Mouse (Mus musculus) thymus, adult 2 months (tissue): ENCODE data around the gene Frmd4a.
"Not testable (repeated sequence)": the region's sequence is repeated elsewhere in the genome, so short reads cannot be mapped to it uniquely, and the experiment has no call there.

Source experiments
- CTCF ChIP-seq: fragments of 200-500 bp; IDR thresholded peaks from 2 replicates; pipeline ENCODE4 v1.5.1; 2012; ENCODE audit warnings: mild to moderate bottlenecking, control low read depth, low read length, moderate library complexity, borderline replicate concordance; ENCODE audit not compliant: control insufficient read depth, poor library complexity, insufficient read depth; ENCODE audit errors: extremely low read depth
- POLR2A ChIP-seq: fragments of 200-500 bp; IDR thresholded peaks from 2 replicates; pipeline ENCODE4 v1.6.1; 2012; ENCODE audit warnings: mild to moderate bottlenecking, low read length, control low read depth, moderate library complexity; ENCODE audit not compliant: control insufficient read depth, poor library complexity, insufficient read depth; ENCODE audit errors: extremely low read depth

DNA sequence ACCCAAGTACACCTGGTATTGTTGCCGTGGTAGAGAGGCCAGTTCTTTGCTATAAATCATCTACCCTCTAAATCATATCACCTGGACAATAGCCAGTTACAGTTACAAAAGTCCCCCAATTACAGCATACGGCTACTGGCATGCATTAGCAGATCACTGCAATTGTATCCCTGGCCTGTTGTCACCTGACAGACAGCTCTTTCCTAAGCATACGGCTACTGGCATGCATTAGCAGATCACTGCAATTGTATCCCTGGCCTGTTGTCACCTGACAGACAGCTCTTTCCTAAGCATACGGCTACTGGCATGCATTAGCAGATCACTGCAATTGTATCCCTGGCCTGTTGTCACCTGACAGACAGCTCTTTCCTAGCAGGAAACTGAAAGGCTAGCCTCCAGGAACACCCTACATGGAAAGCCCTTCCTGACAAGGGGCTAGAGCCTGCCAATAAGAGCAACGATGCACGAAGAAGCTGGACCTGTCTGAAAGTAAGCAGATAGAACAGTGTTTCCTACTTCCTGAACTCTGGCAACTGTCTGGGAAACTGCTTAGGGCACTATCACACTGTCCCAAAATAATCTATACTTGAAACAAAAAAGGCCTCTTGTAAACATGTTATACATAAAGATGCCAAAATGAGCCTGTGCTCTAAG lies 596.9 kb downstream of the Frmd4a start:
- TF ChIP-seq CTCF, POLR2A: not testable (repeated sequence)
